Mouse (Mus musculus) common myeloid progenitor, adult 5-6 weeks (primary cell): ENCODE measurements around the gene Aldh1a3. TPM values are rescaled to one million over a fixed set of nuclear protein-coding genes. Genes with fewer than 3 reads are reported as not detected.

ENCODE experiments used
- ATAC-seq: replicated peaks from 2 replicates; pipeline ENCODE4 v1.8.0; 2016; ENCODE audit warnings: low read depth, mild to moderate bottlenecking, moderate TSS enrichment, inconsistent platforms; ENCODE audit not compliant: poor library complexity, severe bottlenecking
- total RNA-seq: library from RNA; stranded (forward); fragments of 200-1000, 187-1606 nt; gene quantifications from 2 replicates; pipeline ENCODE4 v1.2.3, GENCODE M21; 2017

Gene Aldh1a3
- 0.46 TPM in 1 of 2 replicates, not detected in the other for total RNA-seq

GRCm38 (mm10) chr7:66427437-66428161 is at the start of gene Aldh1a3:
TSS of gene Aldh1a3 (minus strand) at chr7:66427517.
- ATAC-seq: peak; percentile 70

- ATAC-seq: no peak
Observed at GRCm38 (mm10) chr7:66476289-66476688, 49.0 kb upstream of the Aldh1a3 start.

GRCm38 (mm10) chr7:66471641-66472216 is 44.4 kb upstream of the Aldh1a3 start:
- ATAC-seq: no peak

- no peak for ATAC-seq
Observed at GRCm38 (mm10) chr7:66466641-66467040, 39.3 kb upstream of the Aldh1a3 start.

GRCm38 (mm10) chr7:66465241-66465640 is 37.9 kb upstream of the Aldh1a3 start:
- no peak for ATAC-seq

- ATAC-seq: no peak
Observed at GRCm38 (mm10) chr7:66463081-66463480, 35.8 kb upstream of the Aldh1a3 start.

- ATAC-seq: no peak
Observed at GRCm38 (mm10) chr7:66451622-66452295, 24.4 kb upstream of the Aldh1a3 start.

- peak; percentile 93 for ATAC-seq
Observed at GRCm38 (mm10) chr7:66449971-66450752, 22.8 kb upstream of the Aldh1a3 start.

- ATAC-seq: no peak
Observed at GRCm38 (mm10) chr7:66448786-66449540, 21.6 kb upstream of the Aldh1a3 start.

- no peak for ATAC-seq
Observed at GRCm38 (mm10) chr7:66448304-66448703, 21.0 kb upstream of the Aldh1a3 start.

- ATAC-seq: no peak
Observed at GRCm38 (mm10) chr7:66446860-66447259, 19.5 kb upstream of the Aldh1a3 start.

- no peak for ATAC-seq
Observed at GRCm38 (mm10) chr7:66445117-66445905, 18.0 kb upstream of the Aldh1a3 start.

- ATAC-seq: no peak
Observed at GRCm38 (mm10) chr7:66444706-66445105, 17.4 kb upstream of the Aldh1a3 start.

GRCm38 (mm10) chr7:66442501-66443369 is 15.4 kb upstream of the Aldh1a3 start:
- ATAC-seq: no peak

GRCm38 (mm10) chr7:66438787-66439669 is 11.7 kb upstream of the Aldh1a3 start:
- peak; percentile 71 for ATAC-seq

- ATAC-seq: peak; percentile 78
Observed at GRCm38 (mm10) chr7:66434453-66434935, 7.2 kb upstream of the Aldh1a3 start.

- no peak for ATAC-seq
Observed at GRCm38 (mm10) chr7:66427053-66427436, 272 bp downstream of the Aldh1a3 start.
